Mouse (Mus musculus): ENCODE results near the gene Tenm4. TPM values are rescaled to one million over a fixed set of nuclear protein-coding genes. Genes with fewer than 3 reads are reported as not detected.
A peak's percentile ranks its signal among the peaks of the same experiment; 100 is the strongest.

The Tenm4 gene
- polyA plus RNA-seq, 1 experiment from 2014 or later = 41.3 TPM

GRCm38 (mm10) chr7:96859684-96860083 lies 688.6 kb downstream of the Tenm4 start:
- 72% methylated on average over 5 of the region's 5 CpGs for WGBS

GRCm38 (mm10) chr7:96860650-96861049 lies 689.6 kb downstream of the Tenm4 start:
- Histone ChIP-seq H3K36me3 (peaks cover 9% of the 10 kb centered on the region), H3K27me3 (no peaks in the 10 kb centered on the region), H3K4me3 (no peak overlapping the region), H3K4me2 (replicated peaks) (no peak overlapping the region), H3K27ac (replicated peaks) (no peak overlapping the region), H3K4me1 (peaks cover 16% of the 10 kb centered on the region), H3K9ac (replicated peaks) (no peak overlapping the region), H3K9me3 (no peaks in the 10 kb centered on the region)
- no peak for ATAC-seq (ENCODE audit: low FRiP score, low read depth)
- 75% methylated on average over 4 of the region's 4 CpGs for WGBS

More at GRCm38 (mm10) chr7:96859684-96860083, 688.6 kb downstream of the Tenm4 start:
- Histone ChIP-seq H3K36me3 (peaks cover 9% of the 10 kb centered on the region), H3K9me3 (no peaks in the 10 kb centered on the region), H3K27me3 (no peaks in the 10 kb centered on the region), H3K4me3 (no peak overlapping the region), H3K9ac (replicated peaks) (no peak overlapping the region), H3K27ac (replicated peaks) (0 out of 2 replicates have a peak overlapping the region, but pooled peaks have one; percentile 1), H3K4me1 (peaks cover 6% of the 10 kb centered on the region), H3K4me2 (replicated peaks) (no peak overlapping the region)
- ATAC-seq (ENCODE audit: low FRiP score, low read depth) = peak; percentile 34; the same call in 1 of the 2 replicates

GRCm38 (mm10) chr7:96864894-96865722 lies 694.1 kb downstream of the Tenm4 start:
- Histone ChIP-seq H3K4me3 (no peak overlapping the region), H3K27me3 (no peaks in the 10 kb centered on the region; the same call in 1 of the 2 replicates), H3K27ac (replicated peaks) (peak overlapping the region; percentile 43), H3K9me3 (no peaks in the 10 kb centered on the region), H3K4me2 (replicated peaks) (no peak overlapping the region), H3K36me3 (peaks cover 23% of the 10 kb centered on the region), H3K4me1 (peaks cover 18% of the 10 kb centered on the region), H3K9ac (replicated peaks) (no peak overlapping the region)
- ATAC-seq (ENCODE audit: low FRiP score, low read depth) = peak; percentile 79
- 43% methylated on average over 7 of the region's 7 CpGs for WGBS

DNA sequence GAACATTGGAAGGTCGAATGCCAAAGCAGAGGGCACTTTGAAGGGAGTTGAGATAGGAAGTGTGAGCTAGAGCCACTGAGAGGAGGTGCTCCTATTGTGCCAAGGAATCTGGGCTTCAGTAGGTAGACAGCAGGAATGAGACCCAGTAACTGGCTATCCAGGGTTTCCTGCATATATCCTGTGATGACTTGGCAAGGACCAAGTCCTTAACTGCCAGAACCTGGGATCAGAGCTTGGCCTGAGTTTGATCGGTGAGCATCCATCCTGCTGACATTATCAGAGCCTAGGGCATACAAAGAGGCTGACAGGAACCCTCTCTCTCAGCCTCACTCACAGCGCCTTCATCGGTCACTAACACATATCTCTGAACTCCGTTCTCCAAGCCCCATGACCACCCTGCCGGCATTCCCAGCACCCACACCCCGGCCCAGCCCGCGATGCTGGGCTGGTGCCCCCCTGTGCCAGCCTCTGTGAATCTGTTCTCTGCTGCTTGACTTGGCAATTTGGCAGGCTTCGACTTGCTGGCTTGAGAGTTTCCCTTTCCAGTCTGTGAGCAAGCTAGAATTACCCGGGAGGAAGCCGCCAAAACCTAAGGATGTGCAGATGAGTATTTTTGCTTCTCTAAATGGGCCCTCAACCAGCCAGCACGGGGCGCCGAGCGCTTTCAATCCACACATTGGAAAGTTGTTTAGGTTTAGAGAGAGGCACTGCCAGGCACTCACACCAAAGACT lies 698.2 kb downstream of the Tenm4 start:
- H3K36me3 ChIP-seq = peaks cover 23% of the 10 kb centered on the region

GRCm38 (mm10) chr7:96870473-96870872 lies 699.4 kb downstream of the Tenm4 start:
- H3K9me3 ChIP-seq = no peaks in the 10 kb centered on the region
- H3K36me3 ChIP-seq = peaks cover 27% of the 10 kb centered on the region
- no peak overlapping the region for H3K4me2 ChIP-seq (replicated peaks)
- no peak overlapping the region for H3K27ac ChIP-seq (replicated peaks)
- H3K4me3 ChIP-seq = no peak overlapping the region
- WGBS = 93% methylated on average over 8 of the region's 8 CpGs
- H3K9ac ChIP-seq (replicated peaks) = no peak overlapping the region
- ATAC-seq (ENCODE audit: low FRiP score, low read depth) = no peak
- no peaks in the 10 kb centered on the region; the same call in 1 of the 2 replicates for H3K27me3 ChIP-seq
- H3K4me1 ChIP-seq = peaks cover 4% of the 10 kb centered on the region

More for the DNA sequence above, 698.2 kb downstream of the Tenm4 start:
- 0 out of 2 replicates have a peak overlapping the region, but pooled peaks have one; percentile 6 for H3K27ac ChIP-seq (replicated peaks)
- H3K4me3 ChIP-seq = no peak overlapping the region
- H3K27me3 ChIP-seq = no peaks in the 10 kb centered on the region; the same call in 1 of the 2 replicates
- H3K4me1 ChIP-seq = peaks cover 14% of the 10 kb centered on the region
- no peaks in the 10 kb centered on the region for H3K9me3 ChIP-seq
- ATAC-seq (ENCODE audit: low FRiP score, low read depth) = no peak
- 90% methylated on average over 16 of the region's 16 CpGs for WGBS
- H3K9ac ChIP-seq (replicated peaks) = no peak overlapping the region
- H3K4me2 ChIP-seq (replicated peaks) = no peak overlapping the region

DNA sequence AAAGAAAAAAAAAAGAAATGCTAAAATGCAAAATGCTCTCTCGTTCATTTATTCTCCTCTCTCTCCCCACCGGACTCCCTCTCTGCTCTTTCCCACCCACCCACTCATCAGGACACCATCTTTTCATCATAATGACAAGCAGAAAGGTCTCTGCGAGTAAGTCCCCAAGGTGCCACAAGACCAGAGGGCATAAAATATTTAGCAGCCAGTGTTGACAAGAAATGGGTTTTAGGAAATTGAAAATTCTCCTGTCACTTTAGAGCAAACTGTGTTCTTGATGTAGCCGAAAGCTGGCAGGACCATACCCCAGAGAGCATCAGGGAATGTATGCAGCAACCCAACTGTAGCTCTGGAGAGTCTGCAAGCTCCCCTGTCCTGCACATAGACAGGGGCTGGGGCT lies 700.0 kb downstream of the Tenm4 start:
- Histone ChIP-seq H3K4me2 (replicated peaks) (no peak overlapping the region), H3K4me3 (no peak overlapping the region), H3K4me1 (no peaks in the 10 kb centered on the region; the same call in 1 of the 2 replicates), H3K27ac (replicated peaks) (no peak overlapping the region), H3K9me3 (no peaks in the 10 kb centered on the region), H3K36me3 (peaks cover 27% of the 10 kb centered on the region), H3K27me3 (no peaks in the 10 kb centered on the region; the same call in 1 of the 2 replicates), H3K9ac (replicated peaks) (no peak overlapping the region)
- 76% methylated on average over 4 of the region's 4 CpGs for WGBS
- ATAC-seq (ENCODE audit: low FRiP score, low read depth) = no peak

GRCm38 (mm10) chr7:96878511-96879276 lies 707.6 kb downstream of the Tenm4 start:
- Histone ChIP-seq H3K27ac (replicated peaks) (no peak overlapping the region), H3K9ac (replicated peaks) (no peak overlapping the region), H3K9me3 (no peaks in the 10 kb centered on the region), H3K4me1 (no peaks in the 10 kb centered on the region), H3K36me3 (peaks cover 12% of the 10 kb centered on the region), H3K4me2 (replicated peaks) (no peak overlapping the region), H3K27me3 (no peaks in the 10 kb centered on the region), H3K4me3 (no peak overlapping the region)
- 89% methylated on average over 7 of the region's 7 CpGs for WGBS
- ATAC-seq (ENCODE audit: low FRiP score, low read depth) = no peak

DNA sequence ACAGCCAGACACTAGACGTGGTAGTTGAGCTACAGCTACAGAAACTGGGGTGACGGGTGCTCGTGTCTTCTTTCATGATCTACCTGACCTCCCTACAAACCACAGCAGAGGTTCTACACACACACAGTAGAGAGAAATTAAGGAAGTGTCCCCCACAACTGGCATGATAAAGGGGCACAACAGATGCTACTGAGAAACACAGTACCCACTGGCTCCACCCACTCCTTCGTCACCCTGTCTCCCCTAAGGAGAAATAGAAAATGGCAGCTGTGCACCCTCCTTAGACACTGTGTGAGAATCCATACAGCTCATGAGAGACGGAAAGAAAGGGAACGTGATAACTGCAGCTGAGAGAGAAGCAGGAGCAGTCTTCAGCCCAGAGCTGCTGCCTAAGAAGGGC lies 708.5 kb downstream of the Tenm4 start:
- no peaks in the 10 kb centered on the region for H3K9me3 ChIP-seq
- 90% methylated on average over 6 of the region's 6 CpGs for WGBS
- no peak for ATAC-seq (ENCODE audit: low FRiP score, low read depth)
- H3K4me3 ChIP-seq = no peak overlapping the region
- no peak overlapping the region for H3K9ac ChIP-seq (replicated peaks)
- H3K27me3 ChIP-seq = no peaks in the 10 kb centered on the region
- H3K4me2 ChIP-seq (replicated peaks) = no peak overlapping the region
- no peak overlapping the region for H3K27ac ChIP-seq (replicated peaks)
- H3K36me3 ChIP-seq = peaks cover 3% of the 10 kb centered on the region; the same call in 1 of the 2 replicates
- H3K4me1 ChIP-seq = no peaks in the 10 kb centered on the region

DNA sequence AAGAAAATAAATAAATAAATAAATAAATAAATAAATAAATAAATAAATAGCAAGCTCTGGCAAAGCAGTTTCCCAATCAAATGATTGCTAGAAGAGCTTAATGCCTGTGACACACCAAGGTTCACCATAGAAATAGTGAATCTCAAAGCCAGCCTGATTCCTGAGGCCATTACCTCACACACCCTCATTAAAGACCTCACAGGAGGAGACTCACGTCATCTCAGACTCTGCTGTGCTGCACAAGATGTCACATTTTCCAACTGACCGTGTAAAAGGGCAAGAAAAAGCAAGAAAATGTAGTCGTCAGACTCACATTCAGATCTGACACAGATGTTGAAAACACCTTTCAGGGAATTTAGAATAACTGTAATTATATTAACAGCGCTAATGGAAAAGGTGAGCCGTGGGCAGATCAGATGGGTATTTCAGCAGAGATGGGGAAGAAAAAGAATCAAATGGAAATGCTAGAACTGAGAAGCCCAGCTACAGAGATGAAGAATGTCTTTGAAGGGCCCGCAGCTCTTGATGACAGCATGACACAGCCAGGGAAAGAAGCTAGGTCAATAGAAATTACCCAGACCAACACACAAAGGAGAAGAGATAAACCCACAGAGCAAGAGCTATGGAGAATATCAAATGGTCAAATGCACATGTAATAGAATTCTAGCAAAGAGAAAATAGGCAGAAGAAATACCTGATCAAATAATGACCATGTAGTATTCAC lies 709.3 kb downstream of the Tenm4 start:
- 80% methylated on average over 6 of the region's 6 CpGs for WGBS
- H3K27me3 ChIP-seq = no peaks in the 10 kb centered on the region
- no peaks in the 10 kb centered on the region for H3K4me1 ChIP-seq
- H3K9ac ChIP-seq (replicated peaks) = no peak overlapping the region
- H3K36me3 ChIP-seq = peaks cover 5% of the 10 kb centered on the region; the same call in 1 of the 2 replicates
- no peak overlapping the region for H3K4me3 ChIP-seq
- no peak for ATAC-seq (ENCODE audit: low FRiP score, low read depth)
- H3K9me3 ChIP-seq = no peaks in the 10 kb centered on the region
- no peak overlapping the region for H3K27ac ChIP-seq (replicated peaks)
- no peak overlapping the region for H3K4me2 ChIP-seq (replicated peaks)

GRCm38 (mm10) chr7:96883297-96883696 lies 712.3 kb downstream of the Tenm4 start:
- H3K4me1 ChIP-seq = 0 out of 2 replicates have a peak, but pooled peaks cover 4% of the 10 kb centered on the region
- H3K36me3 ChIP-seq = peaks cover 14% of the 10 kb centered on the region; the same call in 1 of the 2 replicates
- H3K4me3 ChIP-seq = no peak overlapping the region
- H3K9me3 ChIP-seq = no peaks in the 10 kb centered on the region
- ATAC-seq (ENCODE audit: low FRiP score, low read depth) = no peak
- H3K27me3 ChIP-seq = no peaks in the 10 kb centered on the region
- WGBS = 98% methylated on average over 3 of the region's 3 CpGs
- H3K9ac ChIP-seq (replicated peaks) = no peak overlapping the region
- no peak overlapping the region for H3K4me2 ChIP-seq (replicated peaks)
- no peak overlapping the region for H3K27ac ChIP-seq (replicated peaks)

DNA sequence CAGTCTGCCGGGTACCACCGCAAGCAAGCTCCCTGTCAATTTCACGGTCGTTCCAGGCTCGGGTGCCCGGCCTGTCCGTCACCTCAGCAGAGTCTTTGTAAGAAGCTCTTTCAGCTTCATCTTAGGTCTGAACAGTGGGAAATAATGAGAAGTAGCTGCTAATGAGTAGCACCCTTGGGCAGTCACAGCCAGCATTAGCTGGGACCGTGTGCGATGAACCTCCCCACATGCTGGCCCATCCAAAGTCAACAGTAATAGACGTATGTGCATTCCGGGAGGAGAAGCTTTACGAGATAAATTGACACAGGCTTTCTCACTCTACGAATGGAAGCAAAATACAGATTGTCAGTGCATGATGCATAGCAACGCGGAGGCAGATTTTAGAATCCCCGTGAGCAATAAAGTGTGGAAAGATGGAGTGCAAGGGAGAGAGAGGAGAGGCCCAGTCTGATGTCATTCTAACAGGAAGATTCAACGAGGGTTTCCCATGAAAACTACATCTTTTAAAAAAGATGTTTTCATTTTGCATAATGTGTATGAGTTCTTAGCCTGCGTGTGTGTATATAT lies 716.1 kb downstream of the Tenm4 start:
- no peak for ATAC-seq (ENCODE audit: low FRiP score, low read depth)
- Histone ChIP-seq H3K4me1 (peaks cover 21% of the 10 kb centered on the region), H3K27ac (replicated peaks) (no peak overlapping the region), H3K4me2 (replicated peaks) (no peak overlapping the region), H3K9me3 (no peaks in the 10 kb centered on the region), H3K36me3 (peaks cover 21% of the 10 kb centered on the region; the same call in 1 of the 2 replicates), H3K4me3 (no peak overlapping the region), H3K27me3 (no peaks in the 10 kb centered on the region), H3K9ac (replicated peaks) (no peak overlapping the region)
- 83% methylated on average over 18 of the region's 18 CpGs for whole genome bisulfite sequencing

Measured in midbrain, embryonic 12.5 days (tissue).